In the genomic region with DNA sequence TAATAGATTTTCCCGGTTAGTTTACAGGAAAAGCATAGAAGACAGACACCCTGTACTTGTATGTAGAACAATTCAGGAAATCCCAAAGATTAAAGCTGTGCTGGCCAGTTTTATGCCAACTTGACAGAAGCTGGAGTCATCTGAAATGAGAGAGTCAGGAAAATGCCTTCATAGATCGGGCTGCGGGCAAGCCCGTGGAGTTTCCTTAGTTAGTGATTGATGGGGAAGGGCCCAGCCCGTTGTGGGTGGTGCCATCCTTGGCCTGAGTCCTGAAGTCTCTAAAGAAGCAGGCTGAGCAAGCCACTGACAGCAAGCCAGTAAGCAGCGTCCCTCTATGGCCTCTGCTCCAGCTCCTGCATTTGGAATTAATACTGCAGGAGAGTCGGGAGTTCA, we compare ENCODE assay signal across 9 mouse cellular contexts. TPM values are rescaled to one million over a fixed set of nuclear protein-coding genes. Genes with fewer than 3 reads are reported as not detected.
DNase-seq lines count a peak whose midpoint lies in the region; ATAC-seq and TF ChIP-seq lines count a peak whose summit lies in the region.
"Had no signal": no experiment of that assay in that cellular context is flagged by ENCODE, and none has a peak within 500 bp of the region (broad histone marks: within the 10 kb centered on the region; RNA-seq: fewer than 3 reads in every experiment).

No protein-coding gene starts in this region.

- peak overlapping the region; percentile 89 for H3K4me3 ChIP-seq in testis, adult 2 months (ENCODE audit: control insufficient read depth, low read depth, low read length)
- no peak overlapping the region for H3K4me3 ChIP-seq in intestine, embryonic 16.5 days (ENCODE audit: low read length)
- no peak overlapping the region for H3K4me3 ChIP-seq in liver, embryonic 14.5 days (ENCODE audit: insufficient read depth in 1 of 2, low read depth in 2 of 2, low read length in 2 of 2)
- H3K4me3 ChIP-seq in hindbrain, embryonic 16.5 days (ENCODE audit: low read length): no peak overlapping the region
- no peak overlapping the region for H3K4me3 ChIP-seq in midbrain, embryonic 13.5 days (replicated peaks)
- H3K4me3 ChIP-seq: erythroblast, embryonic 14.5 days had no signal

- TF ChIP-seq EP300 in liver, embryonic 14.5 days (IDR thresholded peaks at IDR 0.05; ENCODE audit: low read depth): no peak

- H3K27me3 ChIP-seq in testis, adult 2 months (ENCODE audit: control insufficient read depth, insufficient read depth, low read length): no peaks in the 10 kb centered on the region
- no peaks in the 10 kb centered on the region for H3K27me3 ChIP-seq in intestine, embryonic 16.5 days (replicated peaks; ENCODE audit: control insufficient read depth, insufficient read depth, low read length)
- H3K27me3 ChIP-seq in liver, embryonic 14.5 days (ENCODE audit: control insufficient read depth, insufficient read depth, low read length): no peaks in the 10 kb centered on the region
- H3K27me3 ChIP-seq in hindbrain, embryonic 16.5 days (replicated peaks; ENCODE audit: control insufficient read depth, insufficient read depth, low read length): no peaks in the 10 kb centered on the region
- no peaks in the 10 kb centered on the region for H3K27me3 ChIP-seq in midbrain, embryonic 13.5 days

- TF ChIP-seq CTCF in testis, adult 2 months (IDR thresholded peaks at IDR 0.05; ENCODE audit: control insufficient read depth, insufficient read depth, insufficient replicate concordance, low read depth, low read length): no peak
- TF ChIP-seq CTCF in liver, embryonic 14.5 days (IDR thresholded peaks at IDR 0.05; ENCODE audit: low read depth): no peak

- H3K36me3 ChIP-seq in testis, adult 2 months (ENCODE audit: control insufficient read depth, insufficient read depth, low read length): no peaks in the 10 kb centered on the region
- no peaks in the 10 kb centered on the region for H3K36me3 ChIP-seq in intestine, embryonic 16.5 days (ENCODE audit: control insufficient read depth, insufficient read depth, low read length)
- no peaks in the 10 kb centered on the region for H3K36me3 ChIP-seq in liver, embryonic 14.5 days (replicated peaks; ENCODE audit: control insufficient read depth, insufficient read depth, low read depth)
- H3K36me3 ChIP-seq in hindbrain, embryonic 16.5 days (ENCODE audit: control insufficient read depth, insufficient read depth, low read length): no peaks in the 10 kb centered on the region
- no peaks in the 10 kb centered on the region for H3K36me3 ChIP-seq in midbrain, embryonic 13.5 days

- H3K27ac ChIP-seq in testis, adult 2 months (ENCODE audit: control insufficient read depth, insufficient read depth, low read depth, low read length): peak overlapping the region; percentile 69
- H3K27ac ChIP-seq in intestine, embryonic 16.5 days (ENCODE audit: low read length): no peak overlapping the region
- H3K27ac ChIP-seq in liver, embryonic 14.5 days: no peak overlapping the region
- no peak overlapping the region for H3K27ac ChIP-seq in hindbrain, embryonic 16.5 days (ENCODE audit: low read depth, low read length)
- no peak overlapping the region for H3K27ac ChIP-seq in midbrain, embryonic 13.5 days

- no peak for TF ChIP-seq POLR2A in testis, adult 2 months (IDR thresholded peaks at IDR 0.05; ENCODE audit: control insufficient read depth, low read depth, low read length)

- H3K9ac ChIP-seq in intestine, embryonic 16.5 days (ENCODE audit: low read depth, low read length): no peak overlapping the region
- no peak overlapping the region; the same call in 1 of the 2 replicates for H3K9ac ChIP-seq in liver, embryonic 14.5 days (replicated peaks)
- H3K9ac ChIP-seq in hindbrain, embryonic 16.5 days (ENCODE audit: low read depth, low read length): no peak overlapping the region
- H3K9ac ChIP-seq in midbrain, embryonic 13.5 days (replicated peaks): no peak overlapping the region

- H3K4me2 ChIP-seq in intestine, embryonic 16.5 days (ENCODE audit: low read depth, low read length): peak overlapping the region; percentile 30
- H3K4me2 ChIP-seq in liver, embryonic 14.5 days (ENCODE audit: low read depth): peak overlapping the region; percentile 49
- no peak overlapping the region for H3K4me2 ChIP-seq in hindbrain, embryonic 16.5 days (ENCODE audit: low read length)
- no peak overlapping the region for H3K4me2 ChIP-seq in midbrain, embryonic 13.5 days (replicated peaks)

- peaks cover 10% of the 10 kb centered on the region for H3K4me1 ChIP-seq in testis, adult 2 months (ENCODE audit: control insufficient read depth, insufficient read depth, low read length)
- H3K4me1 ChIP-seq in intestine, embryonic 16.5 days (ENCODE audit: control insufficient read depth, insufficient read depth, low read length): peaks cover 8% of the 10 kb centered on the region; the same call in 1 of the 2 replicates
- peaks cover 0 to 15% of the 10 kb centered on the region in 2 experiments; a peak in 3 of 4 replicates for H3K4me1 ChIP-seq in liver, embryonic 14.5 days (replicated peaks; ENCODE audit: control insufficient read depth in 2 of 2, insufficient read depth in 2 of 2, low read length in 1 of 2)
- no peaks in the 10 kb centered on the region for H3K4me1 ChIP-seq in hindbrain, embryonic 16.5 days (ENCODE audit: control insufficient read depth, insufficient read depth, low read depth, low read length)
- H3K4me1 ChIP-seq in midbrain, embryonic 13.5 days (replicated peaks): no peaks in the 10 kb centered on the region

- ATAC-seq in intestine, embryonic 16.5 days: peak; percentile 65; the same call in 1 of the 2 replicates
- ATAC-seq in liver, embryonic 14.5 days (ENCODE audit: insufficient read depth): no peak
- ATAC-seq in hindbrain, embryonic 16.5 days: no peak
- no peak for ATAC-seq in midbrain, embryonic 13.5 days

- H3K9me3 ChIP-seq in intestine, embryonic 16.5 days (ENCODE audit: control insufficient read depth, low read length): no peaks in the 10 kb centered on the region
- no peaks in the 10 kb centered on the region for H3K9me3 ChIP-seq in liver, embryonic 14.5 days (ENCODE audit: control insufficient read depth, low read length)
- no peaks in the 10 kb centered on the region for H3K9me3 ChIP-seq in hindbrain, embryonic 16.5 days (ENCODE audit: control insufficient read depth, low read length)
- H3K9me3 ChIP-seq in midbrain, embryonic 13.5 days: no peaks in the 10 kb centered on the region

- WGBS in intestine, embryonic 16.5 days: 18% methylated on average over 7 of the region's 7 CpGs
- WGBS in liver, embryonic 14.5 days (ENCODE audit: insufficient replicate concordance): 8% methylated on average over 7 of the region's 7 CpGs
- 44% methylated on average over 7 of the region's 7 CpGs for WGBS in hindbrain, embryonic 16.5 days
- 60% methylated on average over 7 of the region's 7 CpGs for WGBS in midbrain, embryonic 13.5 days

- no peak for DNase-seq in testis, postnatal 14 days (ENCODE audit: low spot score)
- DNase-seq in liver, embryonic 14.5 days (ENCODE audit: low read depth in 3 of 3, low spot score in 3 of 3): no peak
- DNase-seq in yolk sac, embryonic 10.5 days (ENCODE audit: low spot score): peak; percentile 42
- no peak for DNase-seq in layer of hippocampus, adult 9-11 months

RNA-seq across cellular contexts. Expression of a gene that starts 39.2 kb away (rescaled TPM):
- polyA plus RNA-seq in testis, adult 2 months (2012; rRNA removed): 30.4 and 34.0 TPM in 2 replicates
- 1,469 and 1,670 TPM in 2 replicates for polyA plus RNA-seq in intestine, embryonic 16.5 days (2015; fragmentation: Nextera tagmentation; extraction: Ambion mirVana)
- 120 and 233 TPM in 2 replicates for polyA plus RNA-seq in liver, embryonic 14.5 days (2012; rRNA removed)
- polyA plus RNA-seq in liver, embryonic 14.5 days (2014; fragmentation: Nextera tagmentation; extraction: Ambion mirVana): 665 and 670 TPM in 2 replicates
- 909 and 1,029 TPM in 2 replicates for polyA plus RNA-seq in hindbrain, embryonic 16.5 days (2015; fragmentation: Nextera tagmentation; extraction: Ambion mirVana)
- 1,712 and 1,823 TPM in 2 replicates for polyA plus RNA-seq in midbrain, embryonic 13.5 days (2015; fragmentation: Nextera tagmentation; extraction: Ambion mirVana)

RNA-seq across cellular contexts. Expression of a gene that starts 41.7 kb away (rescaled TPM):
- polyA plus RNA-seq in testis, adult 2 months (2012; rRNA removed): 54.8 and 57.2 TPM in 2 replicates
- 148 and 156 TPM in 2 replicates for polyA plus RNA-seq in intestine, embryonic 16.5 days (2015; fragmentation: Nextera tagmentation; extraction: Ambion mirVana)
- 27.9 and 28.4 TPM in 2 replicates for polyA plus RNA-seq in liver, embryonic 14.5 days (2012; rRNA removed)
- 48.4 and 53.0 TPM in 2 replicates for polyA plus RNA-seq in liver, embryonic 14.5 days (2014; fragmentation: Nextera tagmentation; extraction: Ambion mirVana)
- polyA plus RNA-seq in hindbrain, embryonic 16.5 days (2015; fragmentation: Nextera tagmentation; extraction: Ambion mirVana): 25.7 and 28.2 TPM in 2 replicates
- polyA plus RNA-seq in midbrain, embryonic 13.5 days (2015; fragmentation: Nextera tagmentation; extraction: Ambion mirVana): 19.0 and 19.2 TPM in 2 replicates

Comparison
In these comparisons a context has a peak if more than half of its experiments do, and no peak if none do; other contexts are left out.
1. H3K4me2 ChIP-seq: peak in intestine, embryonic 16.5 days (single experiment) and liver, embryonic 14.5 days (single experiment); none in hindbrain, embryonic 16.5 days (single experiment) and midbrain, embryonic 13.5 days (single experiment).